Mouse (Mus musculus): ENCODE measurements around the gene Itga9. TPM values are rescaled to one million over a fixed set of nuclear protein-coding genes. Genes with fewer than 3 reads are reported as not detected.
A peak's percentile ranks its signal among the peaks of the same experiment; 100 is the strongest.

Itga9 gene
- polyA plus RNA-seq, 1 experiment from 2014 or later, result 12.6 TPM

DNA sequence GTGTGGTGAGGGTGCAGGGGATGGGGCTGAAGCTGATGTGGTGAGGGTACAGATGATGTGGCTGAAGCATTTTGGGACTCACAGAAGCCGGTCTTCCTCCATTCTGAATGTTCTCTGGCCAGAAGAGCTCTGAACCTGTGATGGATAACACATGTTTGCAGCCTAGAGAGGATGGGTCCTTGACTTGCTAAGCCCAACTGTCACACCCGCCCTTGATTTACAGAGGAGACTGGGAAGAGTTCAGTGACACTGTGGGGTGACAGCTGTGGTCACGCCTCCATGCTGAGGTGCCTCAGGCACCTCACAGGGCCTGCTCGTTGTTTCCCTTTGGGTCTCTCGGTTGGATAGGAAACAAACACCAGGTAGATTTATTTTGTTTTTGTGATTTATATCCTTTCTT, 238.5 kb downstream of the Itga9 start:
- ATAC-seq (replicated peaks; ENCODE audit: low FRiP score, low TSS enrichment, low read depth) (no peak), DNase-seq (ENCODE audit: low spot score) (no peak)
- Histone ChIP-seq H3K27ac (ENCODE audit: low read depth) (no peak overlapping the region), H3K9ac (ENCODE audit: low read length) (no peak overlapping the region), H3K4me1 (replicated peaks; ENCODE audit: control insufficient read depth, insufficient read depth, low read length) (no peaks in the 10 kb centered on the region), H3K4me2 (ENCODE audit: low read length) (no peak overlapping the region), H3K9me3 (ENCODE audit: control insufficient read depth, low read length) (no peaks in the 10 kb centered on the region), H3K36me3 (ENCODE audit: control insufficient read depth, insufficient read depth, low read length) (peaks cover 3% of the 10 kb centered on the region; the same call in 1 of the 2 replicates), H3K27me3 (replicated peaks; ENCODE audit: control insufficient read depth, insufficient read depth, low read length) (no peaks in the 10 kb centered on the region), H3K4me3 (ENCODE audit: low read depth, low read length) (no peak overlapping the region)
- 57% methylated on average over 5 of the region's 5 CpGs for WGBS

DNA sequence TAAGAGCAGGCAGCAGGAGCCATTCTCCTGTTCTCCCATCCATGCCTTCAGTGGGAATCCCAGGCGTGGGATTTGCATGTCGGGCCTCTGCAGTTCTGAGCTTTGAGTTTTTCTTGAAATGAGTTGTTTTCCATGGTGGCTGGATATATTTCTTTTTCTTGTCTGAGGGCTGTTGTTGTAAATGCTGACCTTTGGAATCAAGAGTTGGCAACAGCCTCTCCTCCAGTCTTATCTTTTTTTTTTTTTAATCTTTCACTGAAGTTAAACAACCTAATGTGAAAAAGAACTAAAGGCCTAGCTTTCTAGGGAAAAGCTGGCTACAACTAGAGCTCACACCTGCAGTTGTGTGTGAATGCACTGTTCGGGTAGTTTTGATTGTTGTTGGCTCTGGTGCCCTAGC, 240.3 kb downstream of the Itga9 start:
- H3K27ac ChIP-seq (ENCODE audit: low read depth), result no peak overlapping the region
- no peak for DNase-seq (ENCODE audit: low spot score)

DNA sequence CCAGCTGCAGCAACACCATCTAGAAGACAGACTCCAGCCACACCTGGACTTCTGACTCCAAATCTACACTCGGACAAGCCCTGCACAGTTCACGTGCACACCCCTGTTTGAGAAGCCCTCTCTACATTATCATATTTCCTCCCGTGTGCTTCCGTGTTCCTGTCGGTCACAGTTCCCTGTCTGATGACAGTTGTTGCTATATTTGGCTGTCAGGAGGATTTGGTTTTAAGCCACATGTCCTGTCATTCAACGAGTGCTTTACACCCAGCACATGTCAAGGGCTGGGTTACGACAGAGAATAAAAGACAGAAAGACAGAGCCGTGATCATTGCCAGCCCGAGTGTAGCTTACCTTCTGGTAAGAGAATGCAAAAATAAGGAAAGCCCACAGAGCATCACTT, 250.2 kb downstream of the Itga9 start:
- ATAC-seq (replicated peaks; ENCODE audit: low FRiP score, low TSS enrichment, low read depth) (no peak), DNase-seq (ENCODE audit: low spot score) (no peak)
- H3K27me3 ChIP-seq (replicated peaks; ENCODE audit: control insufficient read depth, insufficient read depth, low read length), result no peaks in the 10 kb centered on the region
- H3K9ac ChIP-seq (ENCODE audit: low read length), result no peak overlapping the region
- H3K27ac ChIP-seq (ENCODE audit: low read depth), result no peak overlapping the region
- H3K36me3 ChIP-seq (ENCODE audit: control insufficient read depth, insufficient read depth, low read length), result peaks cover 6% of the 10 kb centered on the region; the same call in 1 of the 2 replicates
- 79% methylated on average over 9 of the region's 9 CpGs for WGBS
- no peaks in the 10 kb centered on the region for H3K9me3 ChIP-seq (ENCODE audit: control insufficient read depth, low read length)
- peaks cover 18% of the 10 kb centered on the region for H3K4me1 ChIP-seq (replicated peaks; ENCODE audit: control insufficient read depth, insufficient read depth, low read length)
- H3K4me3 ChIP-seq (ENCODE audit: low read depth, low read length), result no peak overlapping the region
- H3K4me2 ChIP-seq (ENCODE audit: low read length), result no peak overlapping the region

More for the DNA sequence above, 240.3 kb downstream of the Itga9 start:
- Histone ChIP-seq H3K4me1 (replicated peaks; ENCODE audit: control insufficient read depth, insufficient read depth, low read length) (no peaks in the 10 kb centered on the region), H3K9me3 (ENCODE audit: control insufficient read depth, low read length) (no peaks in the 10 kb centered on the region), H3K4me3 (ENCODE audit: low read depth, low read length) (no peak overlapping the region), H3K9ac (ENCODE audit: low read length) (no peak overlapping the region), H3K27me3 (replicated peaks; ENCODE audit: control insufficient read depth, insufficient read depth, low read length) (no peaks in the 10 kb centered on the region), H3K36me3 (ENCODE audit: control insufficient read depth, insufficient read depth, low read length) (peaks cover 14% of the 10 kb centered on the region), H3K4me2 (ENCODE audit: low read length) (no peak overlapping the region)
- ATAC-seq (replicated peaks; ENCODE audit: low FRiP score, low TSS enrichment, low read depth), result no peak
- 74% methylated on average over 3 of the region's 3 CpGs for WGBS

DNA sequence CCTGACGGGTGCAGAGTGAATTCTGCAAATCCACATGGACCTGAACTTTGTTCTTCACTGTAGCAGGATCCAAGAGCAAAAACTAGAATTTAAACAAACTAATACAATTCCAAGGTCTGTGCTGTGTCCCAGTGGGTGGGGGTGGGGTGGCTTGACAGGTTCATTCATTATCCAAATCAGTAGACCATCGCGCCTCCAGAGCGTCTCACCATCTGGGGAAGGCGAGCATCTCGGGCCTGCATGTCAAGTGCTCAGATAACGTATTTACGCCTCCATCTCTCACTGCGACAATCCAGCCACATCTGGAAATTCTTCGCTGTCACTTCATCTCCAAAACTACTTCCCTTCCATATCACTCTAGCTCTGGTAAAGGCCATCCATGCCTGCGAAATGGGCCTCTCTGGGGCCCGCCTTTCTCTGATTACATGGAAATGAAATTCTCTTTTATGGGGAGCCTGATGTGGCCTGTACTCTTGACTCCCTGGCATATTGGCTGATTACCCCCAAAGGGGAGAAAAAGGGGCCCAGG, 254.2 kb downstream of the Itga9 start:
- Histone ChIP-seq H3K9ac (ENCODE audit: low read length) (no peak overlapping the region), H3K9me3 (ENCODE audit: control insufficient read depth, low read length) (no peaks in the 10 kb centered on the region), H3K4me1 (replicated peaks; ENCODE audit: control insufficient read depth, insufficient read depth, low read length) (peaks cover 33% of the 10 kb centered on the region), H3K4me3 (ENCODE audit: low read depth, low read length) (no peak overlapping the region), H3K36me3 (ENCODE audit: control insufficient read depth, insufficient read depth, low read length) (no peaks in the 10 kb centered on the region), H3K4me2 (ENCODE audit: low read length) (no peak overlapping the region), H3K27ac (ENCODE audit: low read depth) (peak overlapping the region; percentile 47; the same call in 1 of the 2 replicates), H3K27me3 (replicated peaks; ENCODE audit: control insufficient read depth, insufficient read depth, low read length) (no peaks in the 10 kb centered on the region)
- 36% methylated on average over 12 of the region's 12 CpGs for WGBS
- DNase-seq (ENCODE audit: low spot score), result no peak
- peak; percentile 65 for ATAC-seq (replicated peaks; ENCODE audit: low FRiP score, low TSS enrichment, low read depth)

DNA sequence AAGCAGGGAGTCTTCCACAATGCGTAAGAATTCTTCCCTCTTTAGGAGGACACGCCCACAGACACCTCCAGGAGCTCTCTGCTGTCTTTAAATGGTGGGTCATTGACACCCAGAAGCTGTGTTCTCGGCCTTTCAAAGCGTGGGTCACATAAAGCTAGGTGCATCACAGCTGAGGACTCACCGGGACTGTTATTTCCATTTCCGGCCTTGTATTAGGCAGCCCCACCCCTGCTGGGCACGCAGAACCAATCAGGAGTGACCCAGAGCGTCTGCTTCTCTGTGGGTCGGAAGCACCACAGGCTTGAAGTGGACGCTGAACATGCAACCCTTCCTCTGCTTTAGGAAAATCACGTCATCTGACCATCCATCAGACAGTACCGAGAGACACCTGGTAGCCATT, 255.7 kb downstream of the Itga9 start:
- no peak overlapping the region for H3K27ac ChIP-seq (ENCODE audit: low read depth)
- H3K9me3 ChIP-seq (ENCODE audit: control insufficient read depth, low read length), result no peaks in the 10 kb centered on the region
- no peak for ATAC-seq (replicated peaks; ENCODE audit: low FRiP score, low TSS enrichment, low read depth)

DNA sequence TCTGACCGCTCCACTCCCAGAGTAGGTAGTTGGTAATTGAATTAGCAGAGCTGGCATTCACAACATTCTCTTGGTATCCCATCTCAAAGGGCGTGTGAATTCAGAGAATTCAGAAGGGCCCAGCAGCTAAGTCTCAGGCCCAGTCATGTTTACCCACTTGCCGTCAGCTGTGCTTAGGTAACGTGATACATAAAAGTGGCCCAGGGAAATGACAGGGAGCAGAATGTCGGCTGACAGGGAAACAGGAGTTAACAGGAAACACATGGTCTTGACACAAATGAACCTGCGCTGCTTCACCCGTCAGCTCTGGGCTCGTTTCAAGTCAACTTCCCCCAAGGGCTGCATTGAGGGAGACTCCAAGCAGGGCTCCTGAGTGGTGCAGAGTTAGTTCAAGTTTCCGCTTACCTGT, 256.4 kb downstream of the Itga9 start:
- Histone ChIP-seq H3K9ac (ENCODE audit: low read length) (no peak overlapping the region), H3K27ac (ENCODE audit: low read depth) (no peak overlapping the region), H3K4me1 (replicated peaks; ENCODE audit: control insufficient read depth, insufficient read depth, low read length) (peaks cover 33% of the 10 kb centered on the region), H3K36me3 (ENCODE audit: control insufficient read depth, insufficient read depth, low read length) (no peaks in the 10 kb centered on the region), H3K27me3 (replicated peaks; ENCODE audit: control insufficient read depth, insufficient read depth, low read length) (no peaks in the 10 kb centered on the region), H3K4me2 (ENCODE audit: low read length) (no peak overlapping the region), H3K9me3 (ENCODE audit: control insufficient read depth, low read length) (no peaks in the 10 kb centered on the region), H3K4me3 (ENCODE audit: low read depth, low read length) (no peak overlapping the region)
- ATAC-seq (replicated peaks; ENCODE audit: low FRiP score, low TSS enrichment, low read depth) (no peak), DNase-seq (ENCODE audit: low spot score) (no peak)
- 37% methylated on average over 9 of the region's 9 CpGs for WGBS

More for the DNA sequence above, 255.7 kb downstream of the Itga9 start:
- no peaks in the 10 kb centered on the region for H3K36me3 ChIP-seq (ENCODE audit: control insufficient read depth, insufficient read depth, low read length)
- no peak for DNase-seq (ENCODE audit: low spot score)
- 60% methylated on average over 12 of the region's 12 CpGs for WGBS
- H3K9ac ChIP-seq (ENCODE audit: low read length), result no peak overlapping the region
- no peaks in the 10 kb centered on the region for H3K27me3 ChIP-seq (replicated peaks; ENCODE audit: control insufficient read depth, insufficient read depth, low read length)
- peaks cover 33% of the 10 kb centered on the region for H3K4me1 ChIP-seq (replicated peaks; ENCODE audit: control insufficient read depth, insufficient read depth, low read length)
- no peak overlapping the region for H3K4me2 ChIP-seq (ENCODE audit: low read length)
- H3K4me3 ChIP-seq (ENCODE audit: low read depth, low read length), result no peak overlapping the region

DNA sequence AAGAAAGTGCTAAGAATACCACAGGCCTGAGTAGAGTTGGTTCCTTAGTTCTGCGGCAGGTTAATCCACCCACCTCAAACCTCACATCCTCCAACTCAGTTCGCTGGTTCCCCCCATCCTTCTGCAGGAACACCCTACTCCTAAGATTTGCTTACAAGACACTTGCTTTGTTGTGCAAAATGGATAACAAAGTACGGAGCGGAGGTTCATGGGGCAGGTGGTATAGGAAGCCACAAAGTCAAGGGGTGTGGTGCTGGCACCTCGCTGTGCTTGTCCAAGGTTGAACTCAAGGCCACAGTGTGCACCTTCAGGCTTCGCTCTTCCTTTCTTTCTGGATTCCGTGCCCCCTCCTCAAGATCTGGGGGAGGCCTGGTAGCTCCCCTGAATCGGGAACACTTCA, 257.0 kb downstream of the Itga9 start:
- Histone ChIP-seq H3K9me3 (ENCODE audit: control insufficient read depth, low read length) (no peaks in the 10 kb centered on the region), H3K36me3 (ENCODE audit: control insufficient read depth, insufficient read depth, low read length) (no peaks in the 10 kb centered on the region), H3K4me3 (ENCODE audit: low read depth, low read length) (no peak overlapping the region), H3K9ac (ENCODE audit: low read length) (no peak overlapping the region), H3K4me2 (ENCODE audit: low read length) (no peak overlapping the region), H3K27me3 (replicated peaks; ENCODE audit: control insufficient read depth, insufficient read depth, low read length) (no peaks in the 10 kb centered on the region), H3K27ac (ENCODE audit: low read depth) (peak overlapping the region; percentile 11; the same call in 1 of the 2 replicates), H3K4me1 (replicated peaks; ENCODE audit: control insufficient read depth, insufficient read depth, low read length) (peaks cover 33% of the 10 kb centered on the region)
- WGBS, result 88% methylated on average over 8 of the region's 8 CpGs
- ATAC-seq (replicated peaks; ENCODE audit: low FRiP score, low TSS enrichment, low read depth), result no peak
- DNase-seq (ENCODE audit: low spot score), result no peak

DNA sequence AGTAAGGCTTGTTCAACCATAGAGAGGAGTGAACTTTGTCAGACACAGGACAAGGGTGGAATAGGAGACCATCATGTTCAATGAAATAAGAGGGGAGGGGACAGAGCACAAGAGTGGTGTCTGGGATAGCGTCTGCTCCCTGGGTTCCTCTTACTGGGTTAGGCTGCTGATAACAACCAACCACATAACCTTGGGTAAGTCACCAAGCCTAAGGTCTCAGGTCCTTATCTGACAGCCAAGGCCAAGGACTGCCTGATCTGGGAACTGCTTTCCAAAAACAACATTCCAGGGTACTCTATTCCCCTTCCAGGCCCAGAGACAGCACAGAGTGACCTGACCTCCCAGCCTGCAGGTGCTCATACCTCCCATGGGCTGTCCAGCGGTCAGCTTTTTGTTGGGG, 260.5 kb downstream of the Itga9 start:
- no peaks in the 10 kb centered on the region for H3K27me3 ChIP-seq (replicated peaks; ENCODE audit: control insufficient read depth, insufficient read depth, low read length)
- H3K9me3 ChIP-seq (ENCODE audit: control insufficient read depth, low read length), result no peaks in the 10 kb centered on the region
- H3K4me1 ChIP-seq (replicated peaks; ENCODE audit: control insufficient read depth, insufficient read depth, low read length), result peaks cover 13% of the 10 kb centered on the region
- no peak overlapping the region for H3K9ac ChIP-seq (ENCODE audit: low read length)
- H3K36me3 ChIP-seq (ENCODE audit: control insufficient read depth, insufficient read depth, low read length), result peaks cover 11% of the 10 kb centered on the region; the same call in 1 of the 2 replicates
- 91% methylated on average over 2 of the region's 2 CpGs for WGBS
- ATAC-seq (replicated peaks; ENCODE audit: low FRiP score, low TSS enrichment, low read depth) (no peak), DNase-seq (ENCODE audit: low spot score) (no peak)
- no peak overlapping the region for H3K27ac ChIP-seq (ENCODE audit: low read depth)
- no peak overlapping the region for H3K4me2 ChIP-seq (ENCODE audit: low read length)
- H3K4me3 ChIP-seq (ENCODE audit: low read depth, low read length), result no peak overlapping the region

DNA sequence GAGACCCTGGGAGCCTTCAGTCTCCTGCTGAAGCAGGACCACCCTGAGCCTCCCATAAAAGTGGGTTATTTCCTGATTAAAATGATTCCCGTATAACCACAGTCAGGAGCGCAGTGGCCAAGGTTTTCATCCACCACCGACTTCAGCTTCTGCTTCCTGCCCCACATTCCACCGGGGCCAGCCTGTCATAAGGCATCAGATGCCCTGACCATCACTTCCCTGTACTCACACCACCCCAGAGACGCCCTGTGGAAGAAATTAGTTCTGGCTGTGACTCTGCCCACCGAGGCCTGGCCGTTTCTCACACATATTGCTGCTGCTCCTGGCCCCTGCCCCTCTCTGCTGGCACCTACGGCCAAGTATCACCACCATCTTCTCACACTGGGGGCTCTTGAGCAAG, 261.4 kb downstream of the Itga9 start:
- Histone ChIP-seq H3K4me2 (ENCODE audit: low read length) (no peak overlapping the region), H3K4me1 (replicated peaks; ENCODE audit: control insufficient read depth, insufficient read depth, low read length) (peaks cover 4% of the 10 kb centered on the region; the same call in 1 of the 2 replicates), H3K9me3 (ENCODE audit: control insufficient read depth, low read length) (no peaks in the 10 kb centered on the region), H3K27me3 (replicated peaks; ENCODE audit: control insufficient read depth, insufficient read depth, low read length) (no peaks in the 10 kb centered on the region), H3K36me3 (ENCODE audit: control insufficient read depth, insufficient read depth, low read length) (peaks cover 14% of the 10 kb centered on the region; the same call in 1 of the 2 replicates), H3K4me3 (ENCODE audit: low read depth, low read length) (no peak overlapping the region), H3K27ac (ENCODE audit: low read depth) (no peak overlapping the region), H3K9ac (ENCODE audit: low read length) (no peak overlapping the region)
- 92% methylated on average over 8 of the region's 8 CpGs for WGBS
- no peak for DNase-seq (ENCODE audit: low spot score)
- ATAC-seq (replicated peaks; ENCODE audit: low FRiP score, low TSS enrichment, low read depth), result no peak
